Mouse (Mus musculus): ENCODE data around the gene Acap2.

- TF ChIP-seq CTCF (IDR thresholded peaks at IDR 0.05; ENCODE audit: insufficient read depth, low read depth, low read length) (no peak), POLR2A (IDR thresholded peaks at IDR 0.05; ENCODE audit: insufficient read depth, low read depth, low read length) (no peak)
These were observed 14.2 kb upstream of the Acap2 start for GRCm38 (mm10) chr16:31215271-31215670.
